Mouse (Mus musculus) MEL (cell line): Measurements from ENCODE around the gene Hmcn2. TPM values are rescaled to one million over a fixed set of nuclear protein-coding genes. Genes with fewer than 3 reads are reported as not detected.
A peak's percentile ranks its signal among the peaks of the same experiment; 100 is the strongest.

Experiments used
- DNase-seq: peaks from one replicate; pipeline ENCODE4 v3.0.0; 2011; ENCODE audit warnings: low read depth, low spot score
- H3K27ac ChIP-seq: 2 replicates; pipeline ENCODE4 v1.5.1; 2012; ENCODE audit warnings: low read depth, mild to moderate bottlenecking, control low read depth, low read length, moderate library complexity; ENCODE audit not compliant: control insufficient read depth
- H3K27me3 ChIP-seq, 2 experiments: fragments of 150-350 bp in 1 of 2; sonication (generic) in 1 of 2; 2 replicates each; pipeline ENCODE4 v1.6.1; 2012; ENCODE audit warnings: low read length in 2 of 2, mild to moderate bottlenecking in 2 of 2, improper control_type of control experiment in 1 of 2, moderate library complexity in 1 of 2; ENCODE audit not compliant: insufficient read depth in 2 of 2, control insufficient read depth in 1 of 2
- H3K36me3 ChIP-seq, 2 experiments: 2 replicates each; pipeline ENCODE4 v1.6.1; 2012 to 2014; ENCODE audit warnings: low read length in 2 of 2, improper control_type of control experiment in 1 of 2, inconsistent platforms in 1 of 2, mild to moderate bottlenecking in 1 of 2; ENCODE audit not compliant: insufficient read depth in 2 of 2, control insufficient read depth in 1 of 2
- H3K4me1 ChIP-seq, 2 experiments: fragments of 150-350 bp in 1 of 2; sonication (generic) in 1 of 2; 2 replicates each; pipeline ENCODE4 v1.6.1; 2012; ENCODE audit warnings: low read length in 2 of 2, improper control_type of control experiment in 1 of 2, mild to moderate bottlenecking in 1 of 2; ENCODE audit not compliant: insufficient read depth in 2 of 2, control insufficient read depth in 1 of 2
- H3K4me3 ChIP-seq, 2 experiments: fragments of 150-350 bp in 1 of 2; sonication (generic) in 1 of 2; 2 replicates each; pipeline ENCODE4 v1.5.1; 2012; ENCODE audit warnings: low read depth in 2 of 2, low read length in 2 of 2, mild to moderate bottlenecking in 2 of 2, moderate library complexity in 2 of 2, control low read depth in 1 of 2, improper control_type of control experiment in 1 of 2; ENCODE audit not compliant: control insufficient read depth in 1 of 2, insufficient read depth in 1 of 2
- H3K79me2 ChIP-seq: 2 replicates; pipeline ENCODE4 v1.6.1; 2012; ENCODE audit warnings: mild to moderate bottlenecking, low read length, moderate library complexity; ENCODE audit not compliant: control insufficient read depth, poor library complexity, insufficient read depth
- H3K9ac ChIP-seq: 2 replicates; pipeline ENCODE4 v1.6.1; 2012; ENCODE audit warnings: low read depth, mild to moderate bottlenecking, control low read depth, low read length, moderate library complexity; ENCODE audit not compliant: control insufficient read depth, poor library complexity, severe bottlenecking
- H3K9me3 ChIP-seq: fragments of 150-350 bp; sonication (generic); replicated peaks from 2 replicates; pipeline ENCODE4 v1.6.1; 2012; ENCODE audit warnings: mild to moderate bottlenecking, low read length, improper control_type of control experiment, moderate library complexity; ENCODE audit not compliant: insufficient read depth
- BHLHE40 ChIP-seq: IDR thresholded peaks from 2 replicates; pipeline ENCODE4 v1.6.1; 2012; ENCODE audit warnings: low read depth, mild to moderate bottlenecking, inconsistent platforms, low read length, improper control_type of control experiment, borderline replicate concordance
- CTCF ChIP-seq, 3 experiments: IDR thresholded peaks in 2 of 3; conservative IDR thresholded peaks in 1 of 3; 2 replicates each; pipeline ENCODE4 v1.5.1; 2011 to 2012; ENCODE audit warnings: low read length in 3 of 3, low read depth in 2 of 3, mild to moderate bottlenecking in 2 of 3, improper control_type of control experiment in 1 of 3, inconsistent platforms in 1 of 3, mixed read lengths in 1 of 3, moderate library complexity in 1 of 3; ENCODE audit not compliant: control insufficient read depth in 1 of 3, insufficient read depth in 1 of 3, poor library complexity in 1 of 3, severe bottlenecking in 1 of 3
- ETS1 ChIP-seq: IDR thresholded peaks from 2 replicates; pipeline ENCODE4 v1.6.1; 2012; ENCODE audit warnings: low read depth, mild to moderate bottlenecking, inconsistent platforms, low read length, improper control_type of control experiment, moderate library complexity
- JUND ChIP-seq: IDR thresholded peaks from 2 replicates; pipeline ENCODE4 v1.6.1; 2011; ENCODE audit warnings: low read depth, mild to moderate bottlenecking, improper control_type of control experiment, low read length
- MAZ ChIP-seq: IDR thresholded peaks from 2 replicates; pipeline ENCODE4 v1.6.1; 2012; ENCODE audit warnings: low read depth, mild to moderate bottlenecking, inconsistent platforms, low read length, improper control_type of control experiment
- MEF2A ChIP-seq: IDR thresholded peaks from 2 replicates; pipeline ENCODE4 v1.6.1; 2014; ENCODE audit warnings: low read depth, mild to moderate bottlenecking, inconsistent platforms, low read length, improper control_type of control experiment; ENCODE audit not compliant: poor library complexity, insufficient replicate concordance, severe bottlenecking; ENCODE audit errors: extremely low read depth
- POLR2AphosphoS5 ChIP-seq: IDR thresholded peaks from 2 replicates; pipeline ENCODE4 v1.6.1; 2012; ENCODE audit warnings: low read depth, borderline replicate concordance, mild to moderate bottlenecking, inconsistent platforms, low read length, moderate library complexity, mixed read lengths
- SMC3 ChIP-seq: IDR thresholded peaks from 2 replicates; pipeline ENCODE4 v1.6.1; 2011; ENCODE audit warnings: low read depth, low read length, improper control_type of control experiment
- UBTF ChIP-seq: IDR thresholded peaks from 2 replicates; pipeline ENCODE4 v1.6.1; 2012; ENCODE audit warnings: low read depth, mild to moderate bottlenecking, inconsistent platforms, low read length, improper control_type of control experiment, moderate library complexity, borderline replicate concordance; ENCODE audit not compliant: insufficient read depth
- USF1 ChIP-seq: IDR thresholded peaks from 2 replicates; pipeline ENCODE4 v1.6.1; 2014; ENCODE audit warnings: low read depth, mild to moderate bottlenecking, inconsistent platforms, low read length, improper control_type of control experiment, moderate library complexity
- ZKSCAN1 ChIP-seq: IDR thresholded peaks from 2 replicates; pipeline ENCODE4 v1.6.1; 2012; ENCODE audit warnings: low read depth, mild to moderate bottlenecking, inconsistent platforms, low read length, improper control_type of control experiment, moderate library complexity
- ZMIZ1 ChIP-seq: IDR thresholded peaks from 2 replicates; pipeline ENCODE4 v1.6.1; 2012; ENCODE audit warnings: low read depth, mild to moderate bottlenecking, inconsistent platforms, low read length, improper control_type of control experiment, moderate library complexity
- polyA plus RNA-seq, 2 experiments: library from polyadenylated mRNA; stranded (reverse) in 1 of 2; unstranded in 1 of 2; fragments of >175 nt in 1 of 2; fragments of >200 nt in 1 of 2; gene quantifications; 2 replicates each; pipeline versions ENCODE4 v1.2.1 to v1.2.4; 2012; ENCODE audit warnings: low replicate concordance in 2 of 2, low read depth in 1 of 2; ENCODE audit not compliant: insufficient read length in 2 of 2, insufficient read depth in 1 of 2, missing spikeins in 1 of 2
- total RNA-seq: library from RNA; depleted of rRNA; stranded (reverse); fragments of 300-350 nt; gene quantifications from 2 replicates; pipeline ENCODE4 v1.2.3, GENCODE M21; 2012

Hmcn2 gene
- total and polyA plus RNA-seq, 3 experiments: 0.18 TPM; not detected in 2

DNA sequence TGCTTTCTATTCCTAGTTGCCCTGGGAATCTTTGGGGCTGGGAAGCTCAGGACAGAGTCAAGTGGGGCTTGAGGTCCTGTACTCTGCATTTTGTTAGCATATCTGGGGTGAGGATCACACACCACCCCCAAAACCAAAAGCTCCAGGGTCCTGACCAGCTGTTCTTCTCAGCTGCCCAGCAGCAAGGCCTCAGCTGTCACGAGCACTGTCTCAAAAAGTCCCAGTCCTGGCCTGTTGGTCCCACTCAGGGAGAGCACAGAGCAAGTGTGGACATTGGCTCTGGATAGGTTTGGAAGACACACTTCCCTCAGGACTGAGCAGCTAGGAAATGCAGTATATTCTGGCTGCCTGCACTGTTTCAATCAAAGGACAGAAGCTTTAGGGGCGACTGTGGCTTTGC lies 176.3 kb downstream of the Hmcn2 start:
- H3K79me2 ChIP-seq: no peaks in the 10 kb centered on the region
- no peaks in the 10 kb centered on the region for H3K36me3 ChIP-seq
- DNase-seq: no peak
- H3K9ac ChIP-seq: no peak overlapping the region
- H3K27ac ChIP-seq: no peak overlapping the region
- H3K27me3 ChIP-seq: no peaks in the 10 kb centered on the region
- no peaks in the 10 kb centered on the region for H3K9me3 ChIP-seq
- TF ChIP-seq CTCF (IDR thresholded peaks at IDR 0.05 in 2 of 3, conservative IDR thresholded peaks at IDR 0.05 in 1 of 3; ENCODE audit: control insufficient read depth in 1 of 3, insufficient read depth in 1 of 3, low read depth in 2 of 3, low read length in 3 of 3, poor library complexity in 1 of 3, severe bottlenecking in 1 of 3) (no peak), USF1 (no peak)
- TF ChIP-seq, all 39 proteins: peak for 0
- no peak overlapping the region for H3K4me3 ChIP-seq
- no peaks in the 10 kb centered on the region for H3K4me1 ChIP-seq

GRCm38 (mm10) chr2:31492308-31492707 lies 178.1 kb downstream of the Hmcn2 start:
- H3K36me3 ChIP-seq: no peaks in the 10 kb centered on the region
- no peaks in the 10 kb centered on the region for H3K9me3 ChIP-seq
- H3K4me1 ChIP-seq: no peaks in the 10 kb centered on the region
- no peak overlapping the region for H3K4me3 ChIP-seq
- TF ChIP-seq SMC3 (peak; percentile 31), CTCF (IDR thresholded peaks at IDR 0.05 in 2 of 3, conservative IDR thresholded peaks at IDR 0.05 in 1 of 3; ENCODE audit: control insufficient read depth in 1 of 3, insufficient read depth in 1 of 3, low read depth in 2 of 3, low read length in 3 of 3, poor library complexity in 1 of 3, severe bottlenecking in 1 of 3) (peak; percentile 50 to 60 (median 57)), POLR2AphosphoS5 (no peak)
- no peaks in the 10 kb centered on the region for H3K79me2 ChIP-seq
- peak; percentile 49 for DNase-seq
- no peak overlapping the region for H3K27ac ChIP-seq
- no peak overlapping the region for H3K9ac ChIP-seq
- no peaks in the 10 kb centered on the region for H3K27me3 ChIP-seq

DNA sequence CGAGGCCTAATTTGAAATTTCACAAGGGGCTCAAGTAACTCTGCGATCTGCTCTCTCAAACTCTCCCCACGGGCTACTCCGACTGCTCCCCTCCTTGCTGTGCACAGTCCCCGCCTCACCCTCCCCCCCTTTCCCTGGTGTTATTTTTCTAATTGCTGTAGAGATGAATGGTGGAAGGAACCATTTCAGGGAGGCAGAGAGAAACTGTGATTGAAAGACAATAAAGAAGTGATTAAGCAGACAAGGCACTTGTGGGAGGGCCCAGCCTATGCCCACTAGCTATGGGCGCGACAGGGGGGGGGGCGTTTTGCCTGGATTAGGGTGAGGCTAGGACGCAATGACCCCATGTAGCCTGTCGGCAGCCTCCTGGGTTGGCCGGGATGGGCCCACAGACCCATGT lies 179.0 kb downstream of the Hmcn2 start:
- H3K27me3 ChIP-seq: no peaks in the 10 kb centered on the region
- no peak overlapping the region for H3K4me3 ChIP-seq
- no peak for TF ChIP-seq BHLHE40
- no peak for TF ChIP-seq JUND
- TF ChIP-seq MEF2A: no peak
- TF ChIP-seq CTCF (IDR thresholded peaks at IDR 0.05 in 2 of 3, conservative IDR thresholded peaks at IDR 0.05 in 1 of 3; ENCODE audit: control insufficient read depth in 1 of 3, insufficient read depth in 1 of 3, low read depth in 2 of 3, low read length in 3 of 3, poor library complexity in 1 of 3, severe bottlenecking in 1 of 3): no peak
- no peak for TF ChIP-seq UBTF
- TF ChIP-seq ZKSCAN1: no peak
- TF ChIP-seq ETS1: no peak
- no peak for TF ChIP-seq MAZ
- no peak for TF ChIP-seq ZMIZ1
- H3K27ac ChIP-seq: no peak overlapping the region
- no peaks in the 10 kb centered on the region for H3K36me3 ChIP-seq
- no peaks in the 10 kb centered on the region for H3K79me2 ChIP-seq
- no peak overlapping the region for H3K9ac ChIP-seq
- no peak for DNase-seq
- H3K9me3 ChIP-seq: no peaks in the 10 kb centered on the region
- no peaks in the 10 kb centered on the region for H3K4me1 ChIP-seq
